Mouse (Mus musculus): Measurements from ENCODE around the gene Heatr1.

DNA sequence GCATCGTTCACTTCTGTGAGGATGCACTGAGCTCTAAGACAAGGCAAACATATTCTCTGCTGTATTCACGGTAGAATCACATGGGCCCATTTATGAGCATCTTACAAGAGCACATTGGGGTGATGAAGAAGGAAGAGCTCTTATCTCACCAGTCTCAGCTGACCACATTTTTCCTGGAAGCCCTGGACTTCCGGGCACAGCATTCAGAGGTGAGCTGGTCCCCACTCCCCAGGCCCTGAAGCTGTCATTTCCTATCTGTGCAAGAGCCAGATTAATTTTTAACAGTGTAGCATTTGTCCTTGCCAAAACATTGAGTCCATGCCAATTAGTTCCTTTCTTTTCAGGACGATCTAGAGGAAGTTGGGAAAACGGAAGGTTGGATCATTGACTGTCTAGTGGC, 39.0 kb downstream of the Heatr1 start:
- TF ChIP-seq POLR2A (IDR thresholded peaks at IDR 0.05; ENCODE audit: control insufficient read depth, extremely low read depth, insufficient read depth, low read length, poor library complexity) (no peak), CTCF (IDR thresholded peaks at IDR 0.05; ENCODE audit: borderline replicate concordance, control insufficient read depth, extremely low read depth, insufficient read depth, low read length, poor library complexity) (no peak)

All from thymus, adult 2 months (tissue).